Mouse (Mus musculus): ENCODE results near the gene Tspan2.

DNA sequence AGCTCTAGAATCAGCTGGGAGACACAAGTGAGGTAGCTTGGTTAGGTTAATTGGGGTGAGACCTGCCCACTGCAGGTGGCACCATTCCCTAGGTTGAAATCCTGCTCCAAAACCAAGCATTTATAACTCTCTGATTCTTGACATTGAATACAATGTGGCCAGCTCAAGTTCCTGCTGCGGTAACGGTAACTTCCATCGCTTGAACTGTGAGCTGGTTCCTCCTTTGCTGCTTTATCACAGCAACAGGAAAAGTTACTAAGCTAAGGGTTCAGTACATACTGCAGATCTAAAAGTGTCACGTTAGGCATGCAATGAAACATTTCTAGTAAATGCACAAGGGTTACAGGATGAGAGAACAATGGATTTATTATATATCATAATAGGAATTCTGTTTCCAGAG is 1.7 kb upstream of the Tspan2 start:
- TF ChIP-seq CTCF (IDR thresholded peaks at IDR 0.05; ENCODE audit: insufficient read depth, low read depth, low read length) (no peak), POLR2A (IDR thresholded peaks at IDR 0.05; ENCODE audit: insufficient read depth, low read depth, low read length) (no peak)

Data from olfactory bulb, adult 2 months (tissue).